Mouse (Mus musculus) layer of hippocampus, adult 8-10 months (tissue): ENCODE results near the gene Jph4. TPM values are rescaled to one million over a fixed set of nuclear protein-coding genes. Genes with fewer than 3 reads are reported as not detected.
A peak's percentile ranks its signal among the peaks of the same experiment; 100 is the strongest.

Source experiments
- DNase-seq, 2 experiments: peaks; one replicate each; pipeline ENCODE4 v3.0.0; 2022; ENCODE audit warnings: low spot score in 2 of 2
- total RNA-seq, 4 experiments: library from RNA; stranded (reverse); gene quantifications; 2 replicates each; pipeline ENCODE4 v1.2.4; 2022

The Jph4 gene
- total RNA-seq, 4 experiments from 2014 or later, result 361 to 416 (median 386) TPM

- DNase-seq, result peak; percentile 34 to 57
Measured at GRCm38 (mm10) chr14:55118852-55119251, 2.1 kb upstream of the Jph4 start.

GRCm38 (mm10) chr14:55115846-55116245 lies 889 bp downstream of the Jph4 start:
- DNase-seq, result no peak

DNA sequence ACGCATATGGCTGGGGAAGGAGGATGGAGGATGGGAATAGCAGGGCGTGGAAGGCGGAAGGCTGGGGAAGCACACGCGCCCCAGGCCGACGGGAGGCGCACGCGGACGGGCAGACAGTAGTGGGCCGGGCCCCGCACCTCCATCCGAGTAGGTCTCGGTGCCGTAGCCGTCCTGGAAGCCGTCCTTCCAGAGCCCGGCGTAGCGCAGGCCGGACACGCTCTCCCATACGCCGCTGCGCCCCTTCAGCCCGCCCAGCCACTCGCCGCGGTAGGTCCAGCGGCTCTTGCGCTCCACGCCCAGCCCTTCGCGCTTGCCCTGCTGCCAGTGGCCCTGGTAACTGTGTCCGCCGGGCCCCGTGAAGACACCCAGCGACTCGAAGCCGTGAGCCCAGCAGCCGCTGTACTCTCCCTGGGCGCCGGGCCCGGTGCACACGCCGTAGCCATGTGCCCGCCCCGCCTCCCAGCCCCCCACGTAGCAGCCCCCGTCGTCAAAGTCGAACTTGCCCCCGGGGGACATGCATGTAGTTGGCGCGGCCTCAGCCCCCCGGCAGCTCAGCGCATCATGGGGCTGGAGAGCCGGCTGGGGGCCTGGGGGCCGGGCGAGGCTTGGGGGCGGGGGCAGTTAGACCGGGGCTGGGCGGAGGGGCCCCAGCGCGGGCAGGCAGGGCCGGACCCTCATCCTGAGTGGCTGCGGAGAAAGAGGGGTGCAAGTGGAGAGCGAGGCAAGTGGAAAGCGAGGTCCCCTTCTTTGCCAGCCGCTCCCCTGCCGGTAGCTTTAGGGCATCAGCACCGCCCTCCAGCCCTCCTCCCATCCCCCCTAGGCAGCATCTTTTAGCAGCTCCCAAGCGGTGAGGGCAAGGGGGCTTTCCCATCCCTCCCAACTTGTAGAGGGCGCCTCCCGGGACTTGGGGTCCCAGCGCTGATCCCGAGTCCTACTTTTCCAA lies 1.7 kb downstream of the Jph4 start:
- peak in 1 of 2 experiments; percentile 65 for DNase-seq

- peak in 1 of 2 experiments; percentile 60 for DNase-seq
Measured at GRCm38 (mm10) chr14:55113975-55114645, 2.6 kb downstream of the Jph4 start.

- peak in 1 of 2 experiments; percentile 29 for DNase-seq
Measured at GRCm38 (mm10) chr14:55113351-55113974, 3.3 kb downstream of the Jph4 start.

DNA sequence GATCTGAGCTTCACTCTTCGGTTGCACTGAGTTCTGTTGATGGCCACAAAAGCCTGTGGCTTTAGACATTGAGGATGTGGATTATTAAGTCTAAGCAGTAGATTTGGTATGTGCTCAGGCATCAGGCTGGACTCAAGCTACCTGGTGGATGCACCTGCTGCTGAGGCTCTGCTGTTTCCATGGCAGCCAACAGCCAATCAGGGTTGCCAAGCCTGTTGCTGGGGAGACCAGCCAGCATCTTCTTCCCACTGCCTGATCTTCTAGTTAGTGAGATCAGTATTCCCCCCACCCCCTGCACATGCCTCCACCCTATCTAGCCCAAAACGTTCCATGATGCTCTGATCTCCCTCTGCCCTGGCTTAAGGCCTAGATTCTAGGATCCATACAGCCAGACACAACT lies 5.0 kb downstream of the Jph4 start:
- peak in 1 of 2 experiments; percentile 67 for DNase-seq

GRCm38 (mm10) chr14:55110076-55110475 lies 6.7 kb downstream of the Jph4 start:
- no peak for DNase-seq

DNA sequence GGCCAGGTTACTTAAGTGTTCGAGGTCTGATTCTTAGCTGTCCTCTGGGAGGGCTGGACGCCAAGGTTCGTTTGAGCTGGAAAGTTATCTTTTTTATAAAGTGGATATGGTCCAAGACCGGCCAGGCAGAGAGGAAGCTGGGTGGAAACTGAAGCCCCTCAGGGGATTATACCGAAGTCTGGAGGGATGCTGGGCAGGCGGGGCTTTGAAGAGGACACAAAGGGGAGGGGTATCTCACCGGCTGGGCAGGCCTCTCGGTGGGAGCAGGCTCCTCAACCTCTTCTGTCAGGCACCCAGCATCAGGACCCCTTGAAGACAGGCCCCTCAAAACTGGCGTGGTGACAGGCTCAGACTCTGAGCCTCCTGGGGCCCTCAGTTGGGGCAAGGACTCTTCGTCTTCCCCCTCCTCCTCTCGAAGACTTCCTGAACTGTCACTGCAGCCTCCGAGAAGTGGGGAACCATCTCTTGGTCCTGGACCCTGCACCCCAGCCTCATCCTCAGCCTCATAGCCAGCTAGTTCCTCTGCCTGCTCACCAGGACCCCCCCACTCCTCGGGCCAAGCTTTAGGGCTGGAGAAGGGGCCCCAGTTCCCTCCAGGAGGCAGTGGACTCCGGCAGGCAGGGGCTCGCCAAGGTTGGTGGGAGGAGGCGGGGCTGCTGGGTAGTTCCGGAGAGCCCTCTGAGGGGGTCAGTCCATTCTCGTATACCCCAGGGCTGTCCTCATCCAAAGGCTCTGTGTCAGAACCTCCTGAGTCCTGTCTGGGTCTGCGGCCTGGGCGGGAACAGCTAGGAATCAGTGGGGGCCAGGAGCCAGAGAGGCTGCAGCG lies 7.5 kb downstream of the Jph4 start:
- no peak for DNase-seq

GRCm38 (mm10) chr14:55108202-55108870 lies 8.4 kb downstream of the Jph4 start:
- DNase-seq, result peak; percentile 79 to 87

DNA sequence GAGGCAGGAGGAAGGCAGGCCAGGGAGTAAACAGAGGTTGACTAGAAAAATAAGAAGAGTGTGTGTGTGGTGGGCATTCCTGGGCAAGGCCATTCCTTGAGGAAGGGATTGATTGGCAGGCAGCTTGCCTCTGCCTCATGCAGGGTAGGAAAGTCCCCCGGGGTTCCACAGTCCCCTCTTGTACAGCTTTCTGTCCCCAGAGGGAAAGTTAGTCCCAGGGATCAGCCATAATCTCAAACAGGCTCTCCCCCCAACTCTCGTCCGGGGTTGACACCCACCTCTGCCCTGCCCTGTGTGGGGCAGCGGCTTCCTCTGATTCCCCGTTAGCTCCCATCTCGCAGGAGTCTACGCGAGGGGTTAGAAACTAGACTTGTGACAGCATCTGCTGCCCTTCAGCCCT lies 9.7 kb downstream of the Jph4 start:
- DNase-seq, result no peak

DNA sequence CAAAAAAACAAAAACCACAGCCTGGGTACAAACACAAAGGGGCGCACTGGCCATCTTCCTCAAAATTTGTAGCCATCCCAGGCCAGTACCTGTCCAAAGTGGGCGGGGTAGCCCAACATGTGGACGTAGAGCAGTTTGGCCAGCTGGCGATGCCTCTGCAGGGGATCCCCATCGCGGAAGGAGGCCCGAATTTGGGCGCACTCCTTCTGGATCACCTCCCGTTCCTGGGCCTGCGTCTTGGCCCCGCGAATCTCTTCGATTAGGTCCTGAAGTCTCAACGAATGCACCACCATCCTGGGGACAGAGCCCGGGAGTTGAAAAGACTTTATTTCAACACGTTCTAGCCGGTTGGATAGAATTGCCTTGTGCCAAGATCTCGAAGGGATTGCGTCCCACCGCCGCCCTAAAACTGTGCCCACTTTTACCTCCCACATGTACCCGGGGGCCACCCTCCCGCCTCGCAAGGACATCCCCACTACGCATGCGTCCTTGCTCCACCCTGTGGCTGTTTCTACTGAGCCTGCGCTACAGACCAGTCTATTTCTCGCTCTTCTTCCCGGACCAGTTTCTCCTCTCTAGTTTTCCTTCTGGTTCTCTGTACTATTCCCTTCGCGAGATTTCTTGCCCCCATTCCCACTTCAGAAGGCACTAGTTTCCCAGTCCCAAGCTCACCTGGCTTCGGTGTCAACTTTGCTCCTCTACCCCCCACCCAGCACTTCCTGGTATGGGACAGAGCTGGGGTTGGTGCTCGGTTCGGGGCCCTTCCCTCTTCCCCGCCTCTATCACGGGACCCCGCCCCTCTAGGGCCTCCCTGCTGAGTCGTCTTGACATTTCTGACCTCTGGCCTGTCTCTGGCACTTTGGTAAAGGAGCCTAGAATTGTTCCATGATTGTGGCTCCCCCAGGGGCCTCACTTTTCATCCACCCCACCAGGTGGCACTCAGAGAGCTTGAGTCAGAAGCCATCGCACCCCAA lies 10.6 kb downstream of the Jph4 start, which contains the start of gene Ap1g2:
Ap1g2 (minus strand) TSS at position 758 of the 974 bp plus-strand sequence.
- peak; percentile 86 to 91 for DNase-seq

DNA sequence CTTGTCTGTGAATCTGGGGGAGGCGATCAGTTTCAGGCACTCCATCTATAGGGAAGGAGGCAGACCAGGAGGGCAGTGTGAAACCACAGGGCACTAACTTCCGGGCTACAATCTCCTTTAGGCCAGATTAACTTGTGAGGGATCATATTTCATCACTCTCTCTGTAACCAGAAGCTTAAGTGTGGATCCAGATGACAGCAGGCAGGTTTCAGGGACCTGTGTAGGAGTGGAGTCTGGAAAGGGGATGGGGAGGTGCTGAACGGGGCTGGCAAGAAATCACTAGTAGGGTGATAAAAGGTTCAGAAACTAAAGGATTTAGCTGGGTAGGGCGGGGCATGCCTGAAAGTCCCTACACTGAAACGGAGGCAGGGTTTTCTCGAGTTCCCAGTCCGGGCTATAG lies 11.3 kb downstream of the Jph4 start:
- DNase-seq, result no peak

DNA sequence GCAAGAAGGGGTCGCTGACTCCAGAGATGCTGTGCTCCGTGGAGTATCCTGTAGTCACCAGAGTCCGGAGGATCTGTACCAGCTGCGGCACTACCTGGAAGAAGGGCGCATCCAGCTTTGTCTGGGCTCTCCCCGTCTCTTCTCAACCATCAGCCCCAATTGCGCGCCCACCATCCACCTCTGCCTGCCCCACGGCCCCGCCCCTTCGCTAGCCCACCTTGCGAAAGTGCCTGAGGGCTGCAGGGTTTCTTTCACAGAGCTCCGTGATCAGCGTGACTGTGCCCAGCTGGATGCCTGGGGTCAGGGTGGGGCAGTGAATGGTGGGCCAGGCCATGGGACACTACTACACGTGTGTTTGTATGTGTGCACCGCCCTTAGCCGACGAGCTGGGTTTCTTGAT lies 12.4 kb downstream of the Jph4 start:
- no peak for DNase-seq

DNA sequence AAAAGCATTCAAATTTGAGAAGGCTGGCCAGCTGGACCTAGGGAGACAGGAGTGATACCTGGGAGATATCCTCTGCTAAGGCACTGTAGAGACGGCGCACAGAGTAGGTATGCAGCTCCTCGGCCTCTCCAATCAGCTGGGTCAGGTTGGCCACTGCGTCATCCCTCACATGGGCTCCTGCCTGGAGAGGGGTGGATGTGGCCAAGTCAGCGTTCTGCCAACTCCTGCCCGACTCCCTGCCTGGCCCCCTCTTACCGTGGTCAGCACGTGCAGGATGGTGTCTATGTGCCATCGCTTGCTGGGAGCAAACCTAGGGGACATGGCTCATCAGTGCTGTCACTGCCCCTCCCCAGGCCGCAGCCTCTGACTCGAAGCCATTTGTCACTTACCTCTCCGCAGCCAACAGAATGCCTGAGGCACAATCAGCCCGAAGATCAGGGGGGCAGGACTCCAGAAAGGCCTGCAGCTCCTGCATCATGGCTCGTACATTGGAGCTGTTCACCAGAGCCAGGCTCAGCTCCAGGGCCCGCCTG lies 14.4 kb downstream of the Jph4 start:
- DNase-seq, result no peak

DNA sequence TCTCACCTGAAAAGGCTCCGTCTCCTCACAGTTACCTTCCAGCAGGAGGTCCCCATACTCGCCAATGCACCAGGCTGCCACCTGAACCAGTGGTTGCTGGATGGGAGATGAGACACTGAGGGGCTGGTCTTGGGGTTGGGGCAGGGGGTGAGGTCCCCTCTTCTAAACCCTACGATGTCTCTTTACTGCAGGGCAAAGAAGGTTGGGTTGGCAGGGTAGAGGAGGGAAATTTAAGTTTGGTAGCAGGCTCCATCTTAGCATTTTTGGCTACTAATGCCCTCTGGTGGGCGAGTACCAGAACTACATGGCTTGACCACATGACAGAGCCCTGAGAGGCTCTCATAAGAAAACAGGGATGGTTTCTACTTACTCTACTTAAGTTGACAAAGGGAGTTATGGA lies 15.1 kb downstream of the Jph4 start:
- DNase-seq, result no peak

GRCm38 (mm10) chr14:55098067-55098466 lies 18.7 kb downstream of the Jph4 start:
- peak in 1 of 2 experiments; percentile 32 for DNase-seq

- no peak for DNase-seq
Measured at GRCm38 (mm10) chr14:55097646-55098045, 19.1 kb downstream of the Jph4 start.

- DNase-seq, result no peak
Measured at GRCm38 (mm10) chr14:55096573-55097087, 20.1 kb downstream of the Jph4 start.

DNA sequence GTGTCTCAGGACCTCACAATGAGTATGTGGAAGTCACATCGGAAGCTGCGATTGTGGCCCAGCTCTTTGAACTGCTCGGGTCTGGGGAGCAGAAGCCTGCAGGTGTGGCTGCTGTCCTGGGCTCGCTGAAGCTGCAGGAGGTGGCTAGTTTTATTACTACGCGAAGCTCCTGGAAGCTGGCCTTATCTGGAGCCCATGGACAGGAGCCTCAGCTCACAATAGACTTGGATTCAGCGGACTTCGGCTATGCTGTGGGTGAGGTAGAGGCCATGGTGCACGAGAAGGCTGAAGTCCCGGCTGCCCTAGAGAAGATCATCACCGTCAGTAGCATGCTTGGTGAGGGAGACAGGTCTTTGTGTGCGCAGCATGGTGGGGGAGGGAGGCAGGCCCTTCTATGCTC lies 21.1 kb downstream of the Jph4 start:
- DNase-seq, result no peak
